Mouse (Mus musculus): ENCODE measurements at regions not wholly inside any gene's neighbourhood (a gene's known extent, or its start where the extent isn't known, plus 50 kb on each side); places are given as distances from the start of the nearest gene placed in this dataset.

DNA sequence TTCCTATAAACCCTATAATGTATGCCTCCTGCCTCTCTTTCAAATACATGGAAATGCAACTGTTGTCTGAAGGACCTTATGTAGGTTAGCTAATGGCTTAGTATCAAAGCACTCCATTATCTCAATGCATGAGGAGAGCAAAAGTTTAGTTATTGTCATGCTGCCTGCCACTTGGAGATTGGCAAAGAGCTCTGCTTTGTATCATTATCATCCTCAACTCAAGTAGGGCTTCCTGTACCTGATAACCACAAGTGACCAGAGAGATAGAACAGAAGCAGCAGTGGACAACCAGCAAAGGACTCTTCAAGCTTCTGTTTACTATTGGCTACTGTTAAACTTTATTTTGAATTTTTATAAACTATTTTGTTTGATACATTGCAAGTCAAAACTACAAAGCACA lies 484.3 kb upstream of the Marcks start:
- no peak for TF ChIP-seq EP300 (IDR thresholded peaks at IDR 0.05)
- TF ChIP-seq CTCF (IDR thresholded peaks at IDR 0.05), result no peak
